Mouse (Mus musculus) ovary, adult 10 weeks (tissue): ENCODE results near the gene Gm4985. TPM values are rescaled to one million over a fixed set of nuclear protein-coding genes. Genes with fewer than 3 reads are reported as not detected.

Experiments used
- polyA plus RNA-seq: library from polyadenylated mRNA; stranded (reverse); fragments of 350-450 nt; fragmentation: Illumina TruSeq; extraction: RNeasy Lipid Tissue Mini Kit (QIAGEN cat#74804); gene quantifications from one replicate; pipeline ENCODE4 v1.2.3, GENCODE M21; 2014

Gene Gm4985
- 0.91 TPM for polyA plus RNA-seq

GRCm38 (mm10) chrX:23958834-23959233 is at the start of gene Gm4985:
Gm4985 (minus strand) TSS chrX:23958934.

Other genes starting within 250 kb of the Gm4985 start
- gene Gm4907, start 76.4 kb downstream of the Gm4985 start, polyA plus RNA-seq: 0.40 TPM